Mouse (Mus musculus): ENCODE data around the gene Wipf3. TPM values are rescaled to one million over a fixed set of nuclear protein-coding genes. Genes with fewer than 3 reads are reported as not detected.

Gene Wipf3
- total RNA-seq (2022): 10 to 100 TPM; 12.5 to 17.2 (median 13.2) TPM

DNA sequence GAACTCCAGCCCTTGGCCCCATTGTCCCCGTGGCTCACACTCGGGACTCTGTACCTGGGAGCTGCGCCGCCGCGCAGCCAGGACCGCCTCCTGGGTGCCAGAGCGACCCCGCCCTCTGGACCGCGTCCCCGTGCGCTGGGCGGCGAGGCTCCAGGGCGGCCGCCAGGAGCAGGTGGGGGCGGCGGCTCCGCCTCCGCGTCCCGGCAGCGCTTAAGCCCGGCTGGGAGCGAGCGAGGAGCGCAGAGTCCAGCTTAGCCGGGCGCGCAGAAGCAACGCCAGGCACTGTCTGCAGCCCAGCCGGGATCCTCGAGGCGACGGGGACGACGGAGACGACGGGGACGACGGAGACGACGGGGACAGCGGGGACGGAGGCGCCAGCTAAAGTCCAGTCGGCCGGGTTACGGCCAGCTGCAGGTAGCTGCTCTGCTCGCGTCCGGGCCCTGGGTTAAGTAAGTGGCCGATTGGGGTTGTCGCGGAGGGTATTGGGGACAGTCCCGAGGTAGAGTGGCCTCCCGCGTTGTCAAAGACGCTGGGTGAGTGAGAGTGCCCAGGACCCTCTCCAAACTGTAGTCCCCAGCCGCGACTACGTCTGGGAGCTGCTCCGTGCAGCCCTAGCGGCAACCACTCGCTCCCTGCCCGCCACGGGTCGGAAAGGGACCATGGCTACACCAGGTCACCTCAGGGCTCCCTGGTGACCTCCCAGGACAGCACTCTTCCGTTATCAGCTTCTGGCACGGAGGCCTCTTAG lies at the start of gene Wipf3:
Gene Wipf3, plus strand, starts transcription at position 157 of the 748 bp plus-strand sequence.
- peak; percentile 29 to 60 for DNase-seq (ENCODE audit: low spot score in 2 of 2)

DNA sequence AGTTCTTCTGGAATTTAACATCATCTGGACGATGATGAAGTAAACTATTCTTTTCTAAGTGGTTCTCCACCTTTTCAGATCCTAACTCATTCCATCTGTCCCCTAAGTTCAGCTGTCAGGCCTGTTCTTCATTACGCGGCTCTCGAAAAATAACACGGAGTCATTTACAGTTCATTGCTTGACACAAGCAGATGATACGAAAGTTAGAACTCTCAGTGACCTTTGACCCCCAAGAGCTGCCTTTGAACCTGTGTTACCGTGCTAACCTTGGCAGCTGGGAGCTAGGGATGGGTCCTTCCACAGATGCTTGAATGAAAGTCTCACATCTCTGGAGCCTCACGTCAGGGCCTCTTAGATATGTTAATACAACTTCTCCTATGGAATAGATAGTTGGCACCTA lies 46.8 kb upstream of the Wipf3 start:
- DNase-seq (ENCODE audit: low spot score in 2 of 2): no peak

GRCm38 (mm10) chr6:54383893-54384524 lies 45.4 kb upstream of the Wipf3 start:
- no peak for DNase-seq (ENCODE audit: low spot score in 2 of 2)

DNA sequence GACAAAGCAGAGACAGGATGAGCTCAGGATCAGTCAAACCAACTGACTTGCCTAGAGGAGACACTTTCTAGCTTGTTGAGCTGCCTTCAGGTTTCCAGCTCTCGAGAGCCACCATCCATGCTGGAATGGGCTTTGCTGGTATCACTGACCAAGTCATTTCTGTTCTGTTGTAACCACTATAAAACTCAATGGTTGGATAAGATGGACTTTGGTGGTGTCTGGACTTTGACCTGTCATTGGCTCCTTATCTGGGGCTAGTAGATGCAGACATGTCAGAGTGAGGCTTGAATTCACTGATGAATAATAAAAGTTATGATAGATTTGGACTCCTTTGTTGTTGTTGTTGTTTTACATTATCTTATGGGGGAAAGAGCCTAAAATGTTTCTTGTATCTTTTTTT lies 44.6 kb upstream of the Wipf3 start:
- no peak for DNase-seq (ENCODE audit: low spot score in 2 of 2)

DNA sequence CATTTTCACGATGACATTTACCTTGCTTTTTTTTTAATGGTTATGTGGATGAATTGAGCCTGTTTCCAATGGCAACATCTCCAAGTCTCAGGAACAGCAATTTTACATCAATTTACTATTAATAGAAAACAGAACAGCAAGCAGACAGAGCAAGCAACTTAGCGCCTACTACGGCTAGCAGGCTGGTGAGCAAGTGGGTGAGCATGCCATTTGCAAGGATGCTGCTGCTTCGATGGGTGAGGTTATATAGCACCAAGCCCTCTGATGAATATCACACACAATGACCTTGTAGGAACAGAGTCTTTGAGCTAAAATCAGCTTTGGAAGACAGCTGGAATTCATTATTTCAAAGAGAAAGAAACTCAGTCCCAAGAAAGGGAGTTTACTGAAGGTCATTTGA lies 43.0 kb upstream of the Wipf3 start:
- DNase-seq (ENCODE audit: low spot score in 2 of 2): no peak

DNA sequence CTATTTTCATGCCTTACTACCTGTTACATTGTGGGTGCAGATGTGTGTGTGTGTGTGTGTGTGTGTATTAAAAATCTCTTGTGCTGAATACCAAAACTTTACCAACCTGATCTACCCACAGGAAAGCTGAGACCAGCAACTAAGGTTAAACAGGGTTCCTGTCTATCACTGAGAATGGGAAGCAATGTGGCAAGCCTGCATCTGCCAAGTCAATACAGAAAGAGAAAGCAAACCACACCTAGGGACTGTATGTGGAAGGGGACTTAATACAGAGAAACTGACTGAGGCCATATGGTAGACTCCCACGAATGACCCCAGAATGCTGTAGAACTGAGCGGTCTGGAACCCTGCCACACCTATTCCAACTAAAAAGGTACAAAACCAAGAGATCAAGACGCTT lies 42.4 kb upstream of the Wipf3 start:
- no peak for DNase-seq (ENCODE audit: low spot score in 2 of 2)

GRCm38 (mm10) chr6:54387751-54388150 lies 41.7 kb upstream of the Wipf3 start:
- DNase-seq (ENCODE audit: low spot score in 2 of 2): no peak

- no peak for DNase-seq (ENCODE audit: low spot score in 2 of 2)
Measured at GRCm38 (mm10) chr6:54388690-54389275, 40.6 kb upstream of the Wipf3 start.

DNA sequence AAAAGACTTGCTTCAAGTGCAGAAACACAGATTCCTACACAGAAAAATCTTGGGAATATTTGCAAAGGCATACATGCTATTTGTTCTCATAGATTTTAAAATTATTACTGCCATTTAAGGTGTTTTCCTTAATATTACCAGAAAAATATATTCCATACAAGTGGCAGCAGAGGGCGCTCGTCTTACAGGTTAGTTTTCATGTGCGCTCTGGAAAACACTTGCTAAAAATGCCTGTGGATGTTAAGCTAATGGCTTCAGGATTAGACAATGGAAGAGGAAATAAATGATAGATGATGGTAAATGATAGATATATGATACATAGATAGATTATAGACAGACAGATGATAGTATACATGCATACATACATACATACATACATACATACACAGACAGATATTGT lies 37.6 kb upstream of the Wipf3 start:
- DNase-seq (ENCODE audit: low spot score in 2 of 2): no peak

GRCm38 (mm10) chr6:54393886-54394285 lies 35.5 kb upstream of the Wipf3 start:
- no peak for DNase-seq (ENCODE audit: low spot score in 2 of 2)

- DNase-seq (ENCODE audit: low spot score in 2 of 2): no peak
Measured at GRCm38 (mm10) chr6:54399194-54399923, 30.0 kb upstream of the Wipf3 start.

- DNase-seq (ENCODE audit: low spot score in 2 of 2): no peak
Measured at GRCm38 (mm10) chr6:54401503-54401902, 27.9 kb upstream of the Wipf3 start.

DNA sequence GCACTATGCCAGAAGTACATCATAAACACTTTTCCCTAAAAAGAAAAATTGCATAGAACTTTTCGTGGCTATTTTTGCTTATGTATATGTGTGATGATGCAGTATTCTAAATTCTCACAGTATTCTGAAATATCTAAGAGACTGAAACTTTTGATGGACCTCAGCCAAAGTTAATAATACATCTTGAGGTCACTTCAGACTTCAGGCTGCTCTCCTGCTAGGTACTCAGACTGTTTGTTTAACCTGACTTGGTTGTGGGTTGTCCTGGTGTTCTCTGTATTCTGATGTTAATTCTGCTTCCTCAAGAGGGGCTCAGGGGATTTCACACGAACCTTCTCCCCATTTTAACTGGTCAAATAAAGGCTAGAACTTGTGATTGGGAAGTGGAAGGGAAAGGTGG lies 24.5 kb upstream of the Wipf3 start:
- no peak for DNase-seq (ENCODE audit: low spot score in 2 of 2)

- DNase-seq (ENCODE audit: low spot score in 2 of 2): no peak
Measured at GRCm38 (mm10) chr6:54406116-54406515, 23.3 kb upstream of the Wipf3 start.

DNA sequence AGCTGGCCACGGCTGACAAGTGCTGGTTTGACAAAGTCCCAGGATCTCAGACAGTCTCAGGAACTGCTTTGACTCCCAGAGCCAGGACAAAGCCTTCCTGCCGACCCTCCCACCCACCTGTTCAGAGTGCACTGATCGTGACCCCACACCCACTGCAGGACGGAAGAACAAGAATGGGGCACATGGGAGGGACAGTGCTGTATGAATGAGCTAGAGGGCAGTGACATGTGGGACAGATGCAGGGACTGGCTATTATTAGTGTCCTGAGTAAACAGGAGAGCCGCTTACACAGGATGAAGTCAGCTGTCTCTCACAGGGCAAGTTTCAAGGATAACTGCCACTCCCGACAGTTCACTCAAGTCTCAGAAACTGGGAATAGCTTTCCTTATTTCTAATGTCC lies 20.1 kb upstream of the Wipf3 start:
- peak; percentile 36 to 39 for DNase-seq (ENCODE audit: low spot score in 2 of 2)

DNA sequence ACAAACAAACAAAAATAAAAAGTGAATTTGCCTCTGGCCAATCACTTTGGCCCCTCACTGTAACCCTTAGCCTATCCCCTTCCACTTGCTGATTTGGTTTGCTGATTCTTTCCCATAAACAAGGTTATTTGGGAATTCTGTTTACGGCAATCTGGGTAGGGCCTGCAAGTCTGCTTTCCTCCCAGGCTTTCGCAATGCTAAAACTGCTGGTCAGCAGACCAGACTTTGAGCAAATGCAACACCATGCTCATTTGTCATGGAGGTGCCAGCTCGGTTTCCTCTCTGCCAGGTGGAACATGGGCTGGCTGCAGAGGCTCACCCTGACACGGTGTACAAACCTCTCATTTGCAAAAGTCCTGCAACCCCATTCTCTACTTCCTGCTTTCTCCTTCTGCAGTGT lies 19.0 kb upstream of the Wipf3 start:
- no peak for DNase-seq (ENCODE audit: low spot score in 2 of 2)

DNA sequence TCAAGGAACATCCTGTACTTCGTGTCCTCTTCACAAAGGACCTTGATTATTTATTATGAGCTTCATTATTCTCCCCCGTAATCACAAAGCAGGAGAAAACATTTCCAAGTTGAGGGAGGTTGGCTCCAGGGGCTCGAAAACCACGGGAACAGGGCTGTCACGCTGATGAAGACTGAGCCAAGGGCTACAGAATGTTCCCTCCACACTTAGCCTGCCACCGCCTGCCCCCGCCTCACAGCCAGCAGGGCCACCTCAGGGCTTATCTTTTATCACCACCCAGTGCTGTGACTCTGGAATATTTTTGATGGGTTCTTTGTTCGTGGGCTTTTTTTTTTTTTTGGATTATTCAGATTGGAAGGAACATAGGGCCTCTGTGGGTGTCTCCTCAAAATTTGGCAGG lies 17.8 kb upstream of the Wipf3 start:
- DNase-seq (ENCODE audit: low spot score in 2 of 2): no peak

DNA sequence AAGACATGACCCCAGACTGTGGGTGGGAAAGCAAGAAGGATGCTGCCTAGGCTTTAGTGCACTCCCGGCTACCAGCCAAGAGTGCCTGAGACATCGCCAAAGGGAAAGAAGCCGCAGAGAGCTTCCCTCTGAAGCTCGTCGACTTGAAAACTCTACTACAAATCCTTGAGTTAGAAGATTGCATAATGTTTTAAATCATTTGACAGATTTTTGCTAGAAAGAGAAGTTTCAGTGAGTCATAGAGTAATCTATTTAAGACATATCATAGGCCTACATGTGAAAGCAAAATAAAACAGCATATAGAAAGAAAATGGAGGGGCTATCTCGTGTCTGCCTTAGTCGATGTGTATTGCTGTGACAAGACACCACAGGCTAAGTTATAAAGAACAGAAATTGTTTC lies 16.5 kb upstream of the Wipf3 start:
- DNase-seq (ENCODE audit: low spot score in 2 of 2): no peak

DNA sequence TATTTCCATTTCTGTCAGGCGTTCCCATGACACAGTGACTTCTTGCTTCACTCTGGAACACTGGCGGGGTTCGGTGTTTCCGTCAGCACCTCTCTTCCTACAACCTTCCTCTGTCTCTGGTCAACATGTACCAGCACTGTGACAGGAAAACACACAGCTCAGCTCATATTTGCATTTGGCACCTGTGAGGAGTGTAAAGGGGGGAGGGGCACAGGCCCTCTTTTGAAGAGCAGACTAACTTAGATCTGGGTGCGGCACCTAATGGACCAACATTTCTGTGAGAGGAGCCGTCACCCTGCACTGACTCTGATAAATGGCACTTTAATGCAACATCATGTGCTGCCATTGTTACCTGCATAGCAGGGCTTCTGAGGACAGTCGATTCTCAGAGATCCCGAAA lies 4.2 kb upstream of the Wipf3 start:
- DNase-seq (ENCODE audit: low spot score in 2 of 2): no peak

DNA sequence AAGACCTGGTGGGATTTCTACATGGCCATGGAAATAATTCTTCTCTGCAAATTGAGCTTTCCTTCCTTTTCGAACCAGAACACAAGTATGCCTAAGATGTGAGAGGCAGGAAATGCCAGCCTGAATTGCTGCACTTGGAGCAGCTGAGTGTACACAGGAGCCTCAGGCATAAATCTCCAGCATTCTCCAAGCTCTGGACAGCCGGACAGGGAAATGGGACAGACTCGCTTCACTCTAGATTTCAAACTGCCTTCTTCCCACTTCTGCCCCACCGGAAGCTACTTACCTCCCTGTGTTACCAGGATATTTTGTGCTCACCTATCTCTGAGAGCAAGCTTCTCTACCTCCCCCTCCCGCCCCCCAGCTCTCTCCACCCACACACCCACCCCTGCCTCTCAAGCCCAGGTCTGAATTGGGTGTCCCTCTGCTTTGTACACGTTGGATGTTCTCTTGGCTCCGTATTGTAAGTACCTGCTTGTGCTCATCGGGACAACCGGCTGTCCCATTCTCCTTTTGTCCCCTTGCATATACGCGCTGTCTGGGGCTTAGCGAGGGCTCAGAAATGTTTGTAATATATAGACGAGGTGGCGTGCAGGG lies 455 bp upstream of the Wipf3 start:
- DNase-seq (ENCODE audit: low spot score in 2 of 2): no peak

DNA sequence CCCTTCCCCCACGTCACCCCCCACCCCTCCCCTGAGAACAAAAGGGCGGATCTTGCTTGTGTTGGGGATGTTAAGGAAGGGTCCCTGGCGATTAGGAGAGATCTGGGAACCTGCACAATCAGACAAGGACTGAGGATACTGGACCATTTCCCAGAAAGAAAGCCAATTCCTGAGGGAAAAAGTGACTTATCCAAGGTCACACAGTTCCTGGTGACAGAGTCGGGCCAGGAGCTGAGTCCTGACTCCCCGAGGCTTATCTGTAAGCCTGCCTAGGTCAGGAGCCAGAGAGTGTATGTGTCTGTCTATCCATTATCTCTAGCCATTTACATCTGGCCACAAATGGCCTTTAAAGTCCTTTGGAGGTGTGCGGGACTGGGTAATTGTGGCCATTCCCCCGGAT lies 818 bp downstream of the Wipf3 start:
- no peak for DNase-seq (ENCODE audit: low spot score in 2 of 2)

DNA sequence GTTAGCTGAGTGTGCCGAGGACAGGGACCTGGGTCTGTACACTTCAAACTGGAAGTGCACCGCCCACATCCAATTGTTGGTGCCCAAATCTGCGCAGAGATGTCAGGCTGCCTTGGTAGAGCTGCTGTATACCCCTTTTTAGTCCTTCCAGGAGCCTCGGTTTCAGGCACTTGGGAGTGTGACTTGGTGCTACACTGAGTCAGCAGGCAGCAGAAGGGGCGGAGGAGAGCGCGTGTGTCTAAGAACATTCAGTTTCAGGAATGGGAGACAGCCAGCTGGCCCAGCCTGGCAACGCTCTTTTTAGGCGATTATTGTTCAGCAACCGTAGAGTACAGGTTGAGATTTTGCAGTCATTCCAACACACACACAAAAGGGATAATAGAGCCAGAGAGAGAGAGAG lies 2.4 kb downstream of the Wipf3 start:
- DNase-seq (ENCODE audit: low spot score in 2 of 2): no peak
